Mouse (Mus musculus) neutrophil, adult 5-6 weeks (primary cell): Measurements from ENCODE around the gene Zdhhc8. TPM values are rescaled to one million over a fixed set of nuclear protein-coding genes. Genes with fewer than 3 reads are reported as not detected.

Experiments
- ATAC-seq: fragments of 151-379, 151-347 bp; 2 replicates; pipeline ENCODE4 v1.8.0; 2017; ENCODE audit warnings: mild to moderate bottlenecking, moderate TSS enrichment; ENCODE audit not compliant: insufficient number of reproducible peaks, poor library complexity, low FRiP score, severe bottlenecking; ENCODE audit errors: extremely low read depth
- total RNA-seq: library from RNA; stranded (forward); fragments of 200-1000 nt; gene quantifications from 2 replicates; pipeline ENCODE4 v1.2.3, GENCODE M21; 2017

Zdhhc8 gene
- total RNA-seq, 1 experiment from 2014 or later = 14.0 TPM

GRCm38 (mm10) chr16:18233919-18234670, 841 bp downstream of the Zdhhc8 start:
- 0 out of 2 replicates have a peak, but pooled peaks have one; percentile 9 for ATAC-seq

GRCm38 (mm10) chr16:18233451-18233850, 1.5 kb downstream of the Zdhhc8 start:
- no peak for ATAC-seq

GRCm38 (mm10) chr16:18231451-18231850, 3.5 kb downstream of the Zdhhc8 start:
- ATAC-seq = no peak

GRCm38 (mm10) chr16:18231047-18231446, 3.9 kb downstream of the Zdhhc8 start:
- ATAC-seq = no peak

- no peak for ATAC-seq
Measured at GRCm38 (mm10) chr16:18230617-18231016, 4.3 kb downstream of the Zdhhc8 start.

- ATAC-seq = no peak
Measured at GRCm38 (mm10) chr16:18229622-18230021, 5.3 kb downstream of the Zdhhc8 start.

- no peak for ATAC-seq
Measured at GRCm38 (mm10) chr16:18228856-18229255, 6.1 kb downstream of the Zdhhc8 start.

GRCm38 (mm10) chr16:18227897-18228422, 7.0 kb downstream of the Zdhhc8 start:
- no peak for ATAC-seq

GRCm38 (mm10) chr16:18227187-18227586, 7.7 kb downstream of the Zdhhc8 start:
- ATAC-seq = no peak

- ATAC-seq = no peak
Measured at GRCm38 (mm10) chr16:18222188-18222587, 12.7 kb downstream of the Zdhhc8 start.

- no peak for ATAC-seq
Measured at GRCm38 (mm10) chr16:18221543-18221898, 13.4 kb downstream of the Zdhhc8 start.

- ATAC-seq = no peak
Measured at GRCm38 (mm10) chr16:18220856-18221542, 13.9 kb downstream of the Zdhhc8 start.

- no peak for ATAC-seq
Measured at GRCm38 (mm10) chr16:18220001-18220400, 14.9 kb downstream of the Zdhhc8 start.

GRCm38 (mm10) chr16:18218580-18218996, 16.3 kb downstream of the Zdhhc8 start:
- ATAC-seq = no peak

GRCm38 (mm10) chr16:18217579-18217978, 17.4 kb downstream of the Zdhhc8 start, which contains the start of gene Ccdc188:
Gene Ccdc188 (plus strand): TSS chr16:18217879.
- no peak for ATAC-seq

- ATAC-seq = no peak
Measured at GRCm38 (mm10) chr16:18214858-18215257, 20.1 kb downstream of the Zdhhc8 start.

- no peak for ATAC-seq
Measured at GRCm38 (mm10) chr16:18213689-18214088, 21.2 kb downstream of the Zdhhc8 start.

GRCm38 (mm10) chr16:18211417-18212171, 23.3 kb downstream of the Zdhhc8 start:
- ATAC-seq = peak; percentile 47; the same call in 1 of the 2 replicates

- no peak for ATAC-seq
Measured at GRCm38 (mm10) chr16:18210701-18211416, 24.1 kb downstream of the Zdhhc8 start.
